Mouse (Mus musculus) adrenal gland, postnatal 36 days (tissue): ENCODE data around the gene Rogdi. TPM values are rescaled to one million over a fixed set of nuclear protein-coding genes. Genes with fewer than 3 reads are reported as not detected.

ENCODE experiments used
- DNase-seq, 2 experiments: peaks; one replicate each; pipeline ENCODE4 v3.0.0; 2021; ENCODE audit warnings: mixed read lengths in 1 of 2
- total RNA-seq, 2 experiments: library from RNA; stranded (reverse); gene quantifications; 2 replicates each; pipeline ENCODE4 v1.2.3; 2021

Gene Rogdi
- total RNA-seq, 2 experiments from 2014 or later: 21.2 to 21.6 TPM

GRCm38 (mm10) chr16:4993276-4993675, 20.1 kb downstream of the Rogdi start:
- peak; percentile 39 to 45 for DNase-seq

GRCm38 (mm10) chr16:4984717-4985116, 28.6 kb downstream of the Rogdi start:
- no peak for DNase-seq

GRCm38 (mm10) chr16:4979755-4980380, 33.5 kb downstream of the Rogdi start:
- DNase-seq: peak in 1 of 2 experiments; percentile 54

GRCm38 (mm10) chr16:4978275-4979051, 34.9 kb downstream of the Rogdi start:
- DNase-seq: no peak

GRCm38 (mm10) chr16:4976180-4976579, 37.2 kb downstream of the Rogdi start:
- DNase-seq: no peak

GRCm38 (mm10) chr16:4974521-4974920, 38.8 kb downstream of the Rogdi start:
- DNase-seq: no peak

- peak in 1 of 2 experiments; percentile 34 for DNase-seq
These were observed 41.7 kb downstream of the Rogdi start for GRCm38 (mm10) chr16:4971626-4972025.

- DNase-seq: no peak
These were observed 44.1 kb downstream of the Rogdi start for GRCm38 (mm10) chr16:4969055-4969843.

GRCm38 (mm10) chr16:4968426-4968825, 44.9 kb downstream of the Rogdi start:
- DNase-seq: no peak

GRCm38 (mm10) chr16:4965392-4966129, 47.8 kb downstream of the Rogdi start:
- DNase-seq: no peak

- no peak for DNase-seq
These were observed 48.5 kb downstream of the Rogdi start for GRCm38 (mm10) chr16:4964731-4965391.

GRCm38 (mm10) chr16:4963797-4964709, 49.3 kb downstream of the Rogdi start, which contains the start of gene Anks3:
Anks3 (minus strand) TSS chr16:4964205.
- DNase-seq: peak; percentile 99

GRCm38 (mm10) chr16:4963346-4963745, 50.0 kb downstream of the Rogdi start:
- DNase-seq: no peak

- DNase-seq: peak in 1 of 2 experiments; percentile 41
These were observed 53.1 kb downstream of the Rogdi start for GRCm38 (mm10) chr16:4960260-4960659.

Other genes starting within 250 kb of the Rogdi start
- gene Cdip1, start 223.3 kb downstream of the Rogdi start, total RNA-seq: 100 to 1,000 TPM in 1 of 2 experiments, 10 to 100 TPM in 1; 99.9 to 114 TPM
- gene 4930562C15Rik, start 178.1 kb downstream of the Rogdi start, total RNA-seq: not detected
- gene Ubald1, start 133.2 kb downstream of the Rogdi start, total RNA-seq: 10 to 100 TPM; 29.2 to 36.1 TPM
- gene Mgrn1, start 127.3 kb downstream of the Rogdi start, total RNA-seq: 10 to 100 TPM; 72.9 to 79.3 TPM
- gene Nudt16l1, start 74.8 kb downstream of the Rogdi start, total RNA-seq: 10 to 100 TPM; 54.6 to 74.1 TPM
- 10 to 100 TPM; 31.2 to 42.2 TPM for gene Anks3, start 49.3 kb downstream of the Rogdi start, total RNA-seq
- gene Sept12, start 15.7 kb downstream of the Rogdi start, total RNA-seq: not detected
- gene Smim22, start 6.3 kb downstream of the Rogdi start, total RNA-seq: not detected
- 10 to 100 TPM; 94.6 to 95.6 TPM for gene Glyr1, start 36.3 kb upstream of the Rogdi start, total RNA-seq
- gene Ubn1, start 36.5 kb upstream of the Rogdi start, total RNA-seq: 10 to 100 TPM; 35.2 to 38.5 TPM
- 1 to 10 TPM; 2.0 to 4.7 TPM for gene Ppl, start 118.9 kb upstream of the Rogdi start, total RNA-seq
- under 1 TPM in 1 of 2 experiments, not detected in 1; 0.13 TPM for gene Sec14l5, start 133.6 kb upstream of the Rogdi start, total RNA-seq
- 10 to 100 TPM; 22.4 to 27.2 TPM for gene Nagpa, start 190.5 kb upstream of the Rogdi start, total RNA-seq
- gene AU021092, start 208.7 kb upstream of the Rogdi start, total RNA-seq: 10 to 100 TPM; 13.0 to 23.0 TPM
- 10 to 100 TPM; 30.2 to 38.6 TPM for gene Alg1, start 220.1 kb upstream of the Rogdi start, total RNA-seq
- 10 to 100 TPM; 23.3 to 33.5 TPM for gene Eef2kmt, start 242.4 kb upstream of the Rogdi start, total RNA-seq